ENCODE assay signal across 7 mouse cellular contexts in genomic region chr2:60284467-60284821, GRCm38 (mm10). TPM values are rescaled to one million over a fixed set of nuclear protein-coding genes. Genes with fewer than 3 reads are reported as not detected.
DNase-seq lines count a peak whose midpoint lies in the region; ATAC-seq and TF ChIP-seq lines count a peak whose summit lies in the region.

TSS of gene Cd302 (minus strand) at chr2:60284488.

- DNase-seq in lung, adult 2 months: no peak
- no peak for DNase-seq in lung, postnatal 36 days
- DNase-seq in embryonic facial prominence, embryonic 11.5 days (ENCODE audit: low spot score): no peak
- no peak for DNase-seq in hindbrain, embryonic 10.5 days (ENCODE audit: low spot score)
- DNase-seq in thymus, postnatal 4 days: no peak

- no peaks in the 10 kb centered on the region for H3K27me3 ChIP-seq in embryonic facial prominence, embryonic 11.5 days (ENCODE audit: control insufficient read depth, insufficient read depth, low read length)
- H3K27me3 ChIP-seq in hindbrain, embryonic 10.5 days (ENCODE audit: insufficient read depth, poor library complexity, severe bottlenecking): peaks cover 30% of the 10 kb centered on the region
- peaks cover 28% of the 10 kb centered on the region for H3K27me3 ChIP-seq in liver, embryonic 15.5 days

- no peak for ATAC-seq in embryonic facial prominence, embryonic 11.5 days (replicated peaks; ENCODE audit: insufficient number of reproducible peaks, low FRiP score, low TSS enrichment, low read depth)
- ATAC-seq in liver, embryonic 15.5 days (ENCODE audit: insufficient read depth): peak; percentile 39; the same call in 1 of the 2 replicates
- ATAC-seq in CD4-positive, CD25-positive, alpha-beta regulatory T cell, adult 4 months: no peak

- H3K9ac ChIP-seq in embryonic facial prominence, embryonic 11.5 days (replicated peaks; ENCODE audit: low read length): peak within 1 kb of the TSS; percentile 69
- peak within 1 kb of the TSS; percentile 30; the same call in 1 of the 2 replicates for H3K9ac ChIP-seq in liver, embryonic 15.5 days

- WGBS in lung, adult 2 months: 27% methylated on average over 4 of the region's 4 CpGs
- WGBS in embryonic facial prominence, embryonic 11.5 days: 60% methylated on average over 4 of the region's 4 CpGs
- WGBS in hindbrain, embryonic 10.5 days: 66% methylated on average over 4 of the region's 4 CpGs
- WGBS in liver, embryonic 15.5 days (ENCODE audit: insufficient replicate concordance): 32% methylated on average over 4 of the region's 4 CpGs

- peak within 1 kb of the TSS; percentile 79 for H3K4me3 ChIP-seq in lung, adult 2 months (replicated peaks; ENCODE audit: extremely low read depth, low read depth, low read length)
- H3K4me3 ChIP-seq in embryonic facial prominence, embryonic 11.5 days (ENCODE audit: low read depth, low read length): peak within 1 kb of the TSS; percentile 50
- peak within 1 kb of the TSS; percentile 61 for H3K4me3 ChIP-seq in hindbrain, embryonic 10.5 days
- peak within 1 kb of the TSS; percentile 51 for H3K4me3 ChIP-seq in liver, embryonic 15.5 days (replicated peaks)

- TF ChIP-seq CTCF in lung, adult 2 months (IDR thresholded peaks at IDR 0.05; ENCODE audit: insufficient read depth, low read length): no peak

- H3K4me1 ChIP-seq in lung, adult 2 months (ENCODE audit: control insufficient read depth, insufficient read depth, low read length): no peaks in the 10 kb centered on the region
- no peaks in the 10 kb centered on the region for H3K4me1 ChIP-seq in embryonic facial prominence, embryonic 11.5 days (ENCODE audit: control insufficient read depth, insufficient read depth, low read length)
- H3K4me1 ChIP-seq in hindbrain, embryonic 10.5 days (replicated peaks): peaks cover 13% of the 10 kb centered on the region
- H3K4me1 ChIP-seq in liver, embryonic 15.5 days (replicated peaks): peaks cover 7% of the 10 kb centered on the region; the same call in 1 of the 2 replicates

- H3K4me2 ChIP-seq in embryonic facial prominence, embryonic 11.5 days (ENCODE audit: low read depth, low read length): peak within 1 kb of the TSS; percentile 88
- peak within 1 kb of the TSS; percentile 64 for H3K4me2 ChIP-seq in liver, embryonic 15.5 days

- H3K9me3 ChIP-seq in embryonic facial prominence, embryonic 11.5 days (replicated peaks; ENCODE audit: control insufficient read depth, low read length): no peaks in the 10 kb centered on the region
- no peaks in the 10 kb centered on the region for H3K9me3 ChIP-seq in hindbrain, embryonic 10.5 days
- H3K9me3 ChIP-seq in liver, embryonic 15.5 days (replicated peaks): no peaks in the 10 kb centered on the region

- TF ChIP-seq POLR2A in lung, adult 2 months (IDR thresholded peaks at IDR 0.05; ENCODE audit: borderline replicate concordance, extremely low read depth, low read depth, low read length): no peak

- no peaks in the 10 kb centered on the region for H3K36me3 ChIP-seq in embryonic facial prominence, embryonic 11.5 days (replicated peaks; ENCODE audit: control insufficient read depth, insufficient read depth, low read depth, low read length)
- H3K36me3 ChIP-seq in hindbrain, embryonic 10.5 days: no peaks in the 10 kb centered on the region
- H3K36me3 ChIP-seq in liver, embryonic 15.5 days (replicated peaks): no peaks in the 10 kb centered on the region

- no peak within 1 kb of the TSS for H3K27ac ChIP-seq in embryonic facial prominence, embryonic 11.5 days (replicated peaks; ENCODE audit: low read depth, low read length)
- peak within 1 kb of the TSS; percentile 84 for H3K27ac ChIP-seq in hindbrain, embryonic 10.5 days
- peak within 1 kb of the TSS; percentile 79 for H3K27ac ChIP-seq in liver, embryonic 15.5 days (replicated peaks)

RNA-seq across cellular contexts. Expression of gene Cd302, which starts in this region (rescaled TPM):
- polyA plus RNA-seq in lung, adult 2 months (2012; rRNA removed): 25.5 and 30.2 TPM in 2 replicates
- 23.7 and 25.5 TPM in 2 replicates for polyA plus RNA-seq in embryonic facial prominence, embryonic 11.5 days (2014; fragmentation: Nextera tagmentation; extraction: Ambion mirVana)
- polyA plus RNA-seq in hindbrain, embryonic 10.5 days (2016; fragmentation: Nextera tagmentation; extraction: Ambion mirVana): 17.9 and 18.9 TPM in 2 replicates
- 91.1 and 91.3 TPM in 2 replicates for polyA plus RNA-seq in liver, embryonic 15.5 days (2015; fragmentation: Nextera tagmentation; extraction: Ambion mirVana)
- polyA plus RNA-seq in CD4-positive, CD25-positive, alpha-beta regulatory T cell, adult 4 months (2017; shearing (Covaris generic)): 1 to 10 TPM; 3.4 to 5.7 TPM
